Mouse (Mus musculus) cerebellum, postnatal 36 days (tissue): ENCODE data around the gene Rnf145.
A peak's percentile ranks its signal among the peaks of the same experiment; 100 is the strongest.

Source experiments
- DNase-seq, 2 experiments: peaks; one replicate each; pipeline ENCODE4 v3.0.0; 2021 to 2022; ENCODE audit warnings: mixed read lengths in 2 of 2

Rnf145 gene

DNA sequence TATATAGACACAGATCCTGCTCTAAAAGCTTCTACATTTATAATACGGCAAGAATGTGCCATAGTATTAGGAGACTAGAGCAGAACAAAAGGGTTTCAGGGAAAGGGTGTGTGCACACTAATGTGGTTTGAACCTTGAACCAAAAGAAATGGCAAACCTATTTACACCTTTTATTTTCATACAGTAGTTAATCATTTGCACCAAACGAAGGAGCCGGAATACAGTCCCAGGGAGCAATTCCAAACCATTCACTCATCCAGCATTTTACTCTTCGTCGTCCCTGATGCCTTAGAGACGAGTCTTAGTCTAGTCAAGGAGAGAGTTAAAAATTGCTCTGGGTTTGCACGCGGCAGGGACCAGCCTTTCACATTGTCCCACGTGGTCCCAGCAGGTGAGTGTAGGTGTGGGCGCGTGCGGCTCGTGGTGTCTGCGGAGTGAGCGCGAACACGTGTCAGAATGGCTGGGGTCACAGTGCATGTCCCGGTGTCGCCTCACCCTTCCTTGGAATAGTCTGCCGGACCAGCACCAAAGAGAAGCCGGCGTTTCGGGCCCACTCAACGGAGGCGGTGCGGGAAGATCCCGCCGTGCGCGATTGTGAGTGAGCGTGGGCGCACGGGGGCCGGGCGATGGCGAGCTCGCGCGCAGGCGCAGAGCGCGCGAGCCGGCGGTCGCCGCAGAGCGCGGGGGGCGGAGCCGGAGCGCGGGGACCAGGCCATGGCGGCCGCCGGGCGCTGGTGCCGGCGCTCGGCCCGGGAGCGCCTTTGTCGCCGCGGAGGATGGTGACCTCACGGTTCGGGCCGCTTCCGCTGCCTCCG lies at the start of gene Rnf145:
TSS of gene Rnf145 (plus strand) at position 684 of the 815 bp plus-strand sequence.
- peak; percentile 82 for DNase-seq

DNA sequence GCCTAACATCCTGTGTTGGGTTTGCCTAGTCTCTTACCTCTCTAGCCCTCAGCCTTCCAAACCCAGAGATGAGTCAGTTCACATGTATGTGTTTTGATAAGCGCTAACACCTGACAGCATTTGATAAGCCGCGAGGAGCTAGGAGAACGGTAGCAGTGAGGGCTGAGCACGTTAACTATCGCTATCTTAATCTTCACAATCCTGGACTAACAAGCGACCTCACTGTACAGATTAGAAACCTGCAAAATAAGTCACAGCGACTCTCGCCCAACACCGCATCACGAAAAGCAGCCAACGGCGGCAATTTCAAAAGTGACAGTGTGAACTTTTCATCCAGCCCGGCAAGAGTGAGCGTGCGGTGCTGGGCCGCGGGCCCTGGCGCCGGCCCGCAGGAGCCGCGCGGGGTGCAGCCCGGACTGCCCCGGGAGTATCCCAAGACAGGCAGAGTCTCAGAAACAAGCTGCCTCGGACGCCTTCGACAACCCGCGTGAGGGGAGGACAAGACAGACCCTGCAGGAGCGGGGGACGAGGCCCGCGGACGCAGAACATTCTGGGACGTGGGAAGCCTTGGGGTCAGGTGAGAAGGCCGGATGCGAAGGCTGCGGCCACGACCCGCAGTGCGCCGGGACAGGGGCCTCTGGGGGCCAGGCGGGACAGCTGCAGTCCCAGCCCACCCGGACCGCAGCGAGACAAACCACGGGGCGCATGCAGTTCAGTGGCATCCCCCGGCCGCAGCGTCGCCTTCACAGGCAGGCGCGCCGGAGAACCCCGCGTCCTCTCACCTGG lies 48.9 kb upstream of the Rnf145 start:
- no peak for DNase-seq

- DNase-seq = peak; percentile 92 to 93
Measured at GRCm38 (mm10) chr11:44470432-44471336, 48.1 kb upstream of the Rnf145 start, which contains the start of gene Ublcp1. Gene Ublcp1, minus strand, starts transcription at chr11:44470498.

GRCm38 (mm10) chr11:44471337-44471995 lies 47.3 kb upstream of the Rnf145 start:
- peak in 1 of 2 experiments; percentile 15 for DNase-seq

GRCm38 (mm10) chr11:44475467-44475866 lies 43.3 kb upstream of the Rnf145 start:
- no peak for DNase-seq

DNA sequence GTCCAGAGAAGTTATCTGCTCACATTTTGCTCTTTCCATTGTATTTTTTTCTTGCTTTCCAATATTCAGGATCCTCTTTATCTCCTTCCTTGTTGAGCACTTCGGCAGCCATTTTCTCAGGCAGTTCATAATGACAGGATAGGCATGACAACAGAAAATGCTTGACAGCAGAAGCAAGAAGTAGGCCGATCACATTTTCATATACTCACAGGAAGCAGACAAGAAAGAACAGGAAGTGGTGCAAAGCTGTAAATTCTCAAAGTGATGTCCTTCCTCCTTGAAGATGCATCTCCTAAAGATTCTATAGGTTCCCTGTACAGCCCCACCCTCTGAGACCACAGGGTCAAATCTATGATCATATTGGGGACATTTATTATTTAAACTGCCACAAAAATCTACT lies 42.3 kb upstream of the Rnf145 start:
- DNase-seq = no peak

DNA sequence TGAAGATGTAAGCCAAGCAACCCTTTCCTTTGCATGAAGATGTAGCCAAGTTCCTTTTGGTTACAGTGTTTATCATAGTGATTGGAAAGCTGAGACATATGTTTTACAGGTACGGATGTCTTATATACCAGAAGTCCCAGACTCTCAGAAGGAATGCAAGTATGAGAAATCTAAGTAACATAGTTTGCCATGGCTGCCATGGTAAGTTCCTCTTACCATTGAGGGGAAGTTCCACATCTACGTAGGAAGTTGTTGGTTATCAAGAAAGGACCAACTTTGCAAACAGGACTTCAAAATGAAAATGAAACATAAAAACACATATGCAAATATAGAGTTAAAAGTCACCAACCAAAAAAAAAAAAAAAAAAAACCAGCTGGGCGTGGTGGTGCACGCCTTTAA lies 40.4 kb upstream of the Rnf145 start:
- no peak for DNase-seq

GRCm38 (mm10) chr11:44480246-44480645 lies 38.5 kb upstream of the Rnf145 start:
- DNase-seq = no peak

- DNase-seq = no peak
Measured at GRCm38 (mm10) chr11:44485089-44485736, 33.6 kb upstream of the Rnf145 start.

GRCm38 (mm10) chr11:44489117-44489516 lies 29.6 kb upstream of the Rnf145 start:
- no peak for DNase-seq

GRCm38 (mm10) chr11:44494643-44495323 lies 24.0 kb upstream of the Rnf145 start:
- DNase-seq = no peak

DNA sequence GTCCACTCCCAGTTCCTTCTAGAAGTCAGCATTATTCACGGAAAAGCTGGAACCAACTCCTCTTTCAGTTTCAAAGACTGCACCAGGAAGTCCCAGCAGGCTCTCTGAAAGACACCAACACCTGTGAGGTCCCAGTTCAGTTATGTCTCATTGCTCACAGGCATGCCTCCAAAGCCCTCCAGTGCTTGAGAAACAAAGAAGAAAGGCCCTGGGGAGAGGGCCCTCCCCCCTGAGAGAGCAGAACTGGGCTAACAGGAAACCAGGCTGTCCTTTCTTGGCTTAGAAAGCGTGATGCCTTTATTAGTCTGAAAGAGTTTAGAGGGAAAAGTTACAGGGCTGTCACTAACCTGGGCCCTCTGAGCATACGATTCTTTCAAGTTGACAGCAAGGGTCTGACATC lies 22.5 kb upstream of the Rnf145 start:
- no peak for DNase-seq

- DNase-seq = no peak
Measured at GRCm38 (mm10) chr11:44498412-44499272, 20.1 kb upstream of the Rnf145 start.

- DNase-seq = no peak
Measured at GRCm38 (mm10) chr11:44500966-44501365, 17.8 kb upstream of the Rnf145 start.

DNA sequence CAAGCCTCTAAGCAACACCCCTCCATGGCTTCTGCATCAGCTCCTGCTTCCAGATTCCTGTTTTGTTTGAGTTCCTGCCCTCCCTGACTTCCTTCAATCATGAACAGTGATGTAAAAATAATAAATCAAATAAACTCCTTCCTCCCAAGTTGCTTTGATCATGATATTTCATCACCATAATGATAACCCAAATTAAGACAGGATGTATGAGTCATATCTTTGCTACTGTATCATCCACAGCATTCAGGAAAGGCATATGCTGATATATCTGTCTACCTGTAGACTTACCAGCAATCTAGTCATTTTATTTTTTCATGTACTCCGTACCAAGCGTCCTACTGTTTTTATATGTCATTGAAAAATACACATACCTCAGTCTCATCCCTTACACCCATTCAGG lies 17.3 kb upstream of the Rnf145 start:
- no peak for DNase-seq

GRCm38 (mm10) chr11:44502931-44503330 lies 15.8 kb upstream of the Rnf145 start:
- DNase-seq = no peak

DNA sequence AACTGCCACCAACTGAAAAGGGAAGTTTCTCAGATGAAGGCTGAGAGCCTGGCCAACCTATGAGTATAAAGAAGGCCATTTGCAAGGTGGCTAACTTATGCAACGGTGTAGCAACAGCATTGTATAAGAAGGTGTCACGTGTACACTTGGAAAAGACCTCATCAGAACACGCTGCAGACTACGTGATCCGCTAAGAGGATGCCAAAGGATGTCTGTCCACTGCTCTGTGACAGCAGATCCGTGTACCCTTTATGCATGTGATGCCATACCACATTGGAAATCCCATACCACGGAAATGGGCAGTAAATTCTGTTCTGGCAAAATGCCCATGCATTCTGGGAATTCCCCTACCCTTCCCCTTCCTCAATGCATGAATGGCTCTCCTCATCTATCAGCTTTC lies 14.6 kb upstream of the Rnf145 start:
- DNase-seq = no peak

DNA sequence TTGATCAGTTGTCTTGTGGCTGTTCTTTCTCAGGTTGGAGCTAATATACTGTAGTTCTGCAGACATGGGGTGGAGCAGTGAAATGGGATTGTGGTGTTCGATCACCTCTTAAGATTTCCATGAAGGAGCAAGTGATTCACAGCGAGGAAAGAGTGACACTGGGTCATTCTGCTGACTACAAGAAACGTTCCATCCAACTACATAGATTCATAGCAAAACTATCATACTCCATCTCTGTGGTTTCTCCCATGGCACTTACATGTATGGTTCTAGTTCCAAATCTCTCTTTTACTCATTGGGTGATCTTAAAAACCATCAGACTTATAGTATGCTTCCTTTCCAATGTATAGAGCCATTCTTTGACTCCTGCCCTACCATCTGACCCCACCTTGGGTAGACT lies 14.0 kb upstream of the Rnf145 start:
- no peak for DNase-seq

GRCm38 (mm10) chr11:44508876-44509275 lies 9.9 kb upstream of the Rnf145 start:
- no peak for DNase-seq

DNA sequence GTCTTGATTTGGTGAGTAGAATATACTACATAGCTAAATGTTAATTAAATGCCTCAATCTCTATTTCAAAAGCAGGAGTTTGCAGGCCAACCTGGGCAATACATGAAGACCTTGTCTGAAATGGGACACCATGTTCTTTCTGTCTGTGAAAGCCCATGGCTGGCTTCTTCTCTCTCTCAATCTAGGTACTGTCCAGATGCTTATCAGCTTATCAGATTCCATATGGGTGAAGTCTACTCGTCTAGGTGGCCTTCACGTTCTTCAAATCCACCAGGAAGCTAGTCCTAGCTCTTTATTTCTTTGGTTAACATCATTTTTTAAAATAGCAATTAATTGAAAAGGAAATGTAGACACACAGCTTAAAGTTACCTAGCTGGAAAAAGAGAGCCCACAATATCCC lies 8.9 kb upstream of the Rnf145 start:
- DNase-seq = no peak
